Mouse (Mus musculus): ENCODE measurements around the gene Islr2.

The Islr2 gene

GRCm38 (mm10) chr9:58220218-58220903 lies 16.2 kb upstream of the Islr2 start:
- DNase-seq = peak; percentile 63

GRCm38 (mm10) chr9:58218539-58218938 lies 14.4 kb upstream of the Islr2 start:
- DNase-seq = no peak

DNA sequence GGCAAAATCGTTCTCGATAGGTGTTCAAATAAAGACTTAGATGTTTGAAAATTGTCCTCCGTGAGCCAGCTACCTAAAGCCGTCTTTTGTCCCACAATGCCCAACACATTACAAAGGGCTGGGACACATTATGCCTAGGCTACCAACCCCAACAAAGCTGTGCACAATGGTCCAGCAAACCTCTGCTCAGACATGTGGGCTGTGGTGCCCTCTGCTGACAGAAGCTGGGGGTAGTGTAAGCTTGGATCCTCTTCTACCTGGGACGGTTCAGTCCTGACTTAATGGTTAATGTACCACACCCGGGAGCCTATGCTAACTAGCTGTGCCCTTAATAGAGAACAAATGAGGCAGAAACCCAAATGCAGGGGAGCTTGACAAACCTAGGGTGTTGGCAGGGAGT lies 12.3 kb upstream of the Islr2 start:
- DNase-seq = peak; percentile 49

GRCm38 (mm10) chr9:58214519-58215180 lies 10.5 kb upstream of the Islr2 start:
- no peak for DNase-seq

- peak; percentile 33 for DNase-seq
These were observed 9.7 kb upstream of the Islr2 start for GRCm38 (mm10) chr9:58213865-58214264.

- DNase-seq = no peak
These were observed 9.3 kb upstream of the Islr2 start for GRCm38 (mm10) chr9:58213377-58213776.

DNA sequence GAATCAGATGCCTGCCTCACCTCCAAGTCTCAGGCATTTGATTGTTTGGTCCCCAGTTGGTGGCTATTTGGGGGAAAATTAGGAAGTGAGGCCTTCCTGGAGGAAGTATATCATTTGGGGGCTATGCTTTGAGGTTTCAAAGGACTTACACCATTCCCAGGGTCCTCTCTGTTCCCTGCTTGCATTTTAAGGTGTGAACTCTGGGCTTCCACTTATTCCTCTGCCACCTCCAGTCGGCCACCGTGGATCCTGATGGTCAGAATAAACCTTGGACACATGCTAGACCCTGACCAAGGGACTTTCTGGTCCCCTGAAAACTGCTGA lies 6.1 kb upstream of the Islr2 start:
- no peak for DNase-seq

- no peak for DNase-seq
These were observed 5.6 kb upstream of the Islr2 start for GRCm38 (mm10) chr9:58209462-58210303.

GRCm38 (mm10) chr9:58206013-58206412 lies 1.9 kb upstream of the Islr2 start:
- DNase-seq = no peak

DNA sequence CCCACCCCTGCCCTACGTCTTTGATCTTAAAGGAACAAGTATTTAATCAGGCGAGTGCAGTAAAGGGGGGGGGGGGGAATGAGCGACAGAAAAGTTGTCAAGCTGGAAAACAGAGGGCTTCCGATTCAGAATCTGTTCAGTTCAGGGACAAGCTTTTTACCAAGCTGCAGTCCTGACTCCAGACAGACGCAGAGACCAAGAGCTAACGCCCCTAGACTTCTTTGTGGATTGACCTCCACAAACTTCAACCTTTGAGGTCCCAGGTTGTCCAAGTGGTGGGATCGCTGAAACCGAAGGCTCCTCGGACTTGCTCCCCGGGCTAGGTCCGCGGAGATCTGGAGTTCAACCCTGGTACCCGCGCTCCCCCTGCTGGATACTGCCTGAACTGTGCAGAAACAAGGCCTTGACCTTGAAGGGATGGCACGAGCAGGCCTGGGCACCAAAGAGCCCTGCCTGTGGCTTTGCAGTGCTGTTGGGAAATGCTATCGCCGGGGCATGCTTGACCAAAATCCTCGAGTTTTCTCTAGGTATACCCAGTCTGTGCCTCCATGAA lies 405 bp upstream of the Islr2 start:
- DNase-seq = peak; percentile 91

DNA sequence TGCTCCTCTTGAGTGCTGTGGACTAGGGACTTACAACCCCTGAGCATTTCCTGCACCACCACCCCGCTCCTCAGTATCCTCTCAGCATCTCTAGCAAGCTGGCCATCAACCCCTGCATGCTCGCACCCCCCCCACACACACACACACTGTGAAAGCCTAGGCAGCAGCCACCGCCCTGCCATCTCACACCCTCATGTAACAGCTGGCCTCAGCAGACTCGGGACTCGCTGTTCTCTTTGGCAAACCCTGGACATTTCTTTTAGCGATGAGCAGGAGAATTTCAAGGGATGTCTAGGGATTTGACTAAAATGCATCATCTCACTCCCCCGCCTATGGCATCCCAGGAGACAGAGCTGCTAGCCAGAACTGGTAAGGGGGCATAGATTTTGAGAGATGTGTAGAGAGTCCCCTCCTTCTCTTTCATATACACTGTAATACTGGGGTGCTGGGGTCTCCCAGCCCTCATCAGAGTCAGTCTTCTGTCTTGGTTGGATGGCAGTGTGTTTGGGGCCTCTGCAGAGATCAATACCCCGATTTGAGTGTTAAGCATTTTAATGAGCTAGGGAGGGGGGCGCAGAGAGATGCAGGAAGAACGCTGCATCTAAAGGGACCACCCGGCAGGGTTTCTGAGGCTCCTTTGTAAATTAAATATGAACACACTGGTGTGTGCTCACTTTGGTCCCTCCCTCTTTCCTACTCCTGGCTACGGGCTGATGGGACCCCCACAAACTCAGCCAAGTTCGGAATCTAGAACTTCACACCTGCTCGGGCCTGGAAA lies 1.3 kb downstream of the Islr2 start:
- peak; percentile 31 for DNase-seq

GRCm38 (mm10) chr9:58201861-58202549 lies 2.1 kb downstream of the Islr2 start:
- peak; percentile 54 for DNase-seq

- DNase-seq = peak; percentile 34
These were observed 2.9 kb downstream of the Islr2 start for GRCm38 (mm10) chr9:58201091-58201842.

DNA sequence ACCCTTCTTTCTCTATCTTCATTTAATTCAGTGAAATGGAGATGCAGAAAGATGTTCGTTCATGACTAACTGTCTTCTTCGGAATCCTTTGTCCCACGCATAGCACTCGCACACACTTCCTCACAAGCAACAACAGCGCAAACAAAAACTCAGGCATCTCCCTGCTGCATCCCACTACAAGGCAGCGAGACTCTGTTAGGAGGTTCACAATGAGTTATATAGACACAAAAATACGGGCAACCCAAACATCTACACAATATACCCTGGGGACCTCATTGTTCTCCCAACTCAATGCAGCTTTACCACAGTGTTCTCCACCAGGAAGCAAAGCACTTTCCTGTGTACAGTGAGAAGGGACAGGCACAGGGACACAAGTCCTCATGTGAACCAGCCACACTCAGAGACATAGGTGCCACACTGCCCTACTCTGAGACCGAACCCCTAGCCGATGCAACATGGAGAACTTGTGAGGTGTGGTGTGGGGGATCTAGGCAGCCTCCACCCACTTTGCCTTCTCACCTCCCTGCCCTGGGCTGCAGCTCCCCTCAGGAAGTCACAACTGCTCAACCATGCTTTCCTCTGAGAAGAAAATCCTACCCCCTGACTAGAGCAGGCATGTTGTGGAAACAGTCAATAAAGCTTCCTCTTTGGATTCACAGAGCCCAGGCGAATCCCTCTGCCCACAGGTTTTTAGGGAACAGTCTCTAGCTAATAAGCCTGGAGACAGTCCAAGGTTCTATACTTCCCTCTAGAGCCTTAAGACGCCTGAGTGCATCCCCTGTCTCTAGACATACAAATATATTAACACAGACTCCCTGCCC lies 3.6 kb downstream of the Islr2 start:
- no peak for DNase-seq

GRCm38 (mm10) chr9:58199381-58200269 lies 4.5 kb downstream of the Islr2 start:
- DNase-seq = peak; percentile 54

DNA sequence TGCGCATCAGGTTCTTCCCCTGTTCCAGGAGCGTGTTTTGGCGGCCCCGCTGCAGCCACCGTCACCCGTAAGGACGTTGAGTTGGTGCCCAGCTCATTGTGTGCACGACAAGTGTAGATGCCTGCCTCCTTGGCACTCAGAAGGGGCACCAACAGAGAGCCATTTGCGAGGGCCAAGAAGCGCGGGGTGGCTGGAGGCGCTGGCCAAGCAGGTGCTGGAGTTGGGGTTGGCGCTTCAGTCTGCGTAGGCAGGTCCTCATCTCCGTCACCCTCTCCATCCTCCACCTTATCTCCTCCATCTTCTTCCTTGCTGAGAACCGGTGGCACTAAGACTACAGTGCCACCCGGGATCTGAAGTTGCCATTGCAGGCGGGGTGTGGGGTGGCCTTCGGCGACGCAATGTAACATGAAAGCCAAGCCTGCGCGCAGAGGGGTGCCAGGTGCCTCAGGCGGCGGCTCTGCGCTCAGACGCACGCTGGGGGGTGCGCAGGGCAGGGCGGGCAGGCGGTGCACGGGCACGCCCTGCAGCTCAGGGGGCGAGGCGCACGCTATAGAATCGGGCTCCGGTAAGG lies 5.2 kb downstream of the Islr2 start:
- DNase-seq = peak; percentile 48

GRCm38 (mm10) chr9:58197781-58198701 lies 6.1 kb downstream of the Islr2 start:
- DNase-seq = peak; percentile 77

Data from retina, postnatal 1 day (tissue).